Mouse (Mus musculus): ENCODE data around the gene Dolk. TPM values are rescaled to one million over a fixed set of nuclear protein-coding genes. Genes with fewer than 3 reads are reported as not detected.

Dolk gene
- total and polyA plus RNA-seq, 3 experiments = 18.5 to 21.7 TPM; not detected in 1

GRCm38 (mm10) chr2:30256616-30257350, 29.4 kb downstream of the Dolk start:
- H3K9ac ChIP-seq (ENCODE audit: control insufficient read depth, low read depth, low read length, poor library complexity, severe bottlenecking) = no peak overlapping the region
- H3K4me3 ChIP-seq (ENCODE audit: control insufficient read depth in 1 of 2, insufficient read depth in 1 of 2, low read depth in 2 of 2, low read length in 2 of 2) = no peak overlapping the region
- peaks cover 0 to 2% of the 10 kb centered on the region in 2 experiments; a peak in 3 of 4 replicates for H3K36me3 ChIP-seq (ENCODE audit: control insufficient read depth in 1 of 2, insufficient read depth in 2 of 2, low read length in 2 of 2)
- TF ChIP-seq MEF2A (IDR thresholded peaks at IDR 0.05; ENCODE audit: extremely low read depth, insufficient replicate concordance, low read depth, low read length, poor library complexity, severe bottlenecking) = no peak
- no peak for TF ChIP-seq POLR2AphosphoS5 (IDR thresholded peaks at IDR 0.05; ENCODE audit: borderline replicate concordance, low read depth, low read length)
- TF ChIP-seq UBTF (IDR thresholded peaks at IDR 0.05; ENCODE audit: borderline replicate concordance, insufficient read depth, low read depth, low read length) = no peak
- H3K4me1 ChIP-seq (ENCODE audit: control insufficient read depth in 1 of 2, insufficient read depth in 2 of 2, low read length in 2 of 2) = peaks cover 2 to 3% of the 10 kb centered on the region in 2 experiments; a peak in 3 of 4 replicates
- no peaks in the 10 kb centered on the region for H3K79me2 ChIP-seq (ENCODE audit: control insufficient read depth, insufficient read depth, low read length, poor library complexity)
- no peak overlapping the region for H3K27ac ChIP-seq (ENCODE audit: control insufficient read depth, low read depth, low read length)
- H3K27me3 ChIP-seq (ENCODE audit: control insufficient read depth in 1 of 2, insufficient read depth in 2 of 2, low read length in 2 of 2) = no peaks in the 10 kb centered on the region
- H3K9me3 ChIP-seq (replicated peaks; ENCODE audit: insufficient read depth, low read length) = no peaks in the 10 kb centered on the region
- no peak for DNase-seq (ENCODE audit: low read depth, low spot score)

- Histone ChIP-seq H3K36me3 (ENCODE audit: control insufficient read depth in 1 of 2, insufficient read depth in 2 of 2, low read length in 2 of 2) (peaks cover 0 to 9% of the 10 kb centered on the region in 2 experiments; a peak in 3 of 4 replicates), H3K4me1 (ENCODE audit: control insufficient read depth in 1 of 2, insufficient read depth in 2 of 2, low read length in 2 of 2) (peaks cover 5 to 8% of the 10 kb centered on the region in 2 experiments), H3K4me3 (ENCODE audit: control insufficient read depth in 1 of 2, insufficient read depth in 1 of 2, low read depth in 2 of 2, low read length in 2 of 2) (no peak overlapping the region), H3K9ac (ENCODE audit: control insufficient read depth, low read depth, low read length, poor library complexity, severe bottlenecking) (no peak overlapping the region), H3K79me2 (ENCODE audit: control insufficient read depth, insufficient read depth, low read length, poor library complexity) (no peaks in the 10 kb centered on the region), H3K27ac (ENCODE audit: control insufficient read depth, low read depth, low read length) (no peak overlapping the region), H3K9me3 (replicated peaks; ENCODE audit: insufficient read depth, low read length) (no peaks in the 10 kb centered on the region), H3K27me3 (ENCODE audit: control insufficient read depth in 1 of 2, insufficient read depth in 2 of 2, low read length in 2 of 2) (no peaks in the 10 kb centered on the region)
- TF ChIP-seq MEF2A (IDR thresholded peaks at IDR 0.05; ENCODE audit: extremely low read depth, insufficient replicate concordance, low read depth, low read length, poor library complexity, severe bottlenecking) (no peak), BHLHE40 (IDR thresholded peaks at IDR 0.05; ENCODE audit: borderline replicate concordance, low read depth, low read length) (no peak), ZKSCAN1 (IDR thresholded peaks at IDR 0.05; ENCODE audit: low read depth, low read length) (no peak), RCOR1 (IDR thresholded peaks at IDR 0.05; ENCODE audit: low read depth, low read length) (no peak), UBTF (IDR thresholded peaks at IDR 0.05; ENCODE audit: borderline replicate concordance, insufficient read depth, low read depth, low read length) (no peak), EP300 (IDR thresholded peaks at IDR 0.05; ENCODE audit: low read depth in 1 of 2, low read length in 2 of 2) (no peak), JUND (IDR thresholded peaks at IDR 0.05; ENCODE audit: low read depth, low read length) (no peak), GATA1 (IDR thresholded peaks at IDR 0.05; ENCODE audit: low read depth, low read length) (no peak), ZC3H11A (IDR thresholded peaks at IDR 0.05; ENCODE audit: low read depth, low read length) (no peak)
- no peak for DNase-seq (ENCODE audit: low read depth, low spot score)
Observed at GRCm38 (mm10) chr2:30255631-30256395, 30.3 kb downstream of the Dolk start.
